Mouse (Mus musculus) MEL (cell line): ENCODE measurements at regions not wholly inside any gene's neighbourhood (a gene's known extent, or its start where the extent isn't known, plus 50 kb on each side); places are given as distances from the start of the nearest gene placed in this dataset.

ENCODE experiments used
- DNase-seq: peaks from one replicate; pipeline ENCODE4 v3.0.0; 2011; ENCODE audit warnings: low read depth, low spot score
- H3K27ac ChIP-seq: 2 replicates; pipeline ENCODE4 v1.5.1; 2012; ENCODE audit warnings: low read depth, mild to moderate bottlenecking, control low read depth, low read length, moderate library complexity; ENCODE audit not compliant: control insufficient read depth
- H3K27me3 ChIP-seq, 2 experiments: fragments of 150-350 bp in 1 of 2; sonication (generic) in 1 of 2; 2 replicates each; pipeline ENCODE4 v1.6.1; 2012; ENCODE audit warnings: low read length in 2 of 2, mild to moderate bottlenecking in 2 of 2, improper control_type of control experiment in 1 of 2, moderate library complexity in 1 of 2; ENCODE audit not compliant: insufficient read depth in 2 of 2, control insufficient read depth in 1 of 2
- H3K36me3 ChIP-seq, 2 experiments: 2 replicates each; pipeline ENCODE4 v1.6.1; 2012 to 2014; ENCODE audit warnings: low read length in 2 of 2, improper control_type of control experiment in 1 of 2, inconsistent platforms in 1 of 2, mild to moderate bottlenecking in 1 of 2; ENCODE audit not compliant: insufficient read depth in 2 of 2, control insufficient read depth in 1 of 2
- H3K4me1 ChIP-seq, 2 experiments: fragments of 150-350 bp in 1 of 2; sonication (generic) in 1 of 2; 2 replicates each; pipeline ENCODE4 v1.6.1; 2012; ENCODE audit warnings: low read length in 2 of 2, improper control_type of control experiment in 1 of 2, mild to moderate bottlenecking in 1 of 2; ENCODE audit not compliant: insufficient read depth in 2 of 2, control insufficient read depth in 1 of 2
- H3K4me3 ChIP-seq, 2 experiments: fragments of 150-350 bp in 1 of 2; sonication (generic) in 1 of 2; 2 replicates each; pipeline ENCODE4 v1.5.1; 2012; ENCODE audit warnings: low read depth in 2 of 2, low read length in 2 of 2, mild to moderate bottlenecking in 2 of 2, moderate library complexity in 2 of 2, control low read depth in 1 of 2, improper control_type of control experiment in 1 of 2; ENCODE audit not compliant: control insufficient read depth in 1 of 2, insufficient read depth in 1 of 2
- H3K79me2 ChIP-seq: 2 replicates; pipeline ENCODE4 v1.6.1; 2012; ENCODE audit warnings: mild to moderate bottlenecking, low read length, moderate library complexity; ENCODE audit not compliant: control insufficient read depth, poor library complexity, insufficient read depth
- H3K9ac ChIP-seq: 2 replicates; pipeline ENCODE4 v1.6.1; 2012; ENCODE audit warnings: low read depth, mild to moderate bottlenecking, control low read depth, low read length, moderate library complexity; ENCODE audit not compliant: control insufficient read depth, poor library complexity, severe bottlenecking
- H3K9me3 ChIP-seq: fragments of 150-350 bp; sonication (generic); replicated peaks from 2 replicates; pipeline ENCODE4 v1.6.1; 2012; ENCODE audit warnings: mild to moderate bottlenecking, low read length, improper control_type of control experiment, moderate library complexity; ENCODE audit not compliant: insufficient read depth
- CHD1 ChIP-seq: IDR thresholded peaks from 2 replicates; pipeline ENCODE4 v1.6.1; 2012; ENCODE audit warnings: low read depth, mild to moderate bottlenecking, inconsistent platforms, low read length, improper control_type of control experiment
- E2F4 ChIP-seq: IDR thresholded peaks from 2 replicates; pipeline ENCODE4 v1.6.1; 2011; ENCODE audit warnings: low read depth, low read length, improper control_type of control experiment, borderline replicate concordance
- ELF1 ChIP-seq: IDR thresholded peaks from 2 replicates; pipeline ENCODE4 v1.6.1; 2014; ENCODE audit warnings: low read depth, mild to moderate bottlenecking, inconsistent platforms, low read length, improper control_type of control experiment, moderate library complexity
- ETS1 ChIP-seq: IDR thresholded peaks from 2 replicates; pipeline ENCODE4 v1.6.1; 2012; ENCODE audit warnings: low read depth, mild to moderate bottlenecking, inconsistent platforms, low read length, improper control_type of control experiment, moderate library complexity
- HCFC1 ChIP-seq: IDR thresholded peaks from 2 replicates; pipeline ENCODE4 v1.6.1; 2012; ENCODE audit warnings: low read depth, mild to moderate bottlenecking, inconsistent platforms, low read length, improper control_type of control experiment, moderate library complexity
- JUND ChIP-seq: IDR thresholded peaks from 2 replicates; pipeline ENCODE4 v1.6.1; 2011; ENCODE audit warnings: low read depth, mild to moderate bottlenecking, improper control_type of control experiment, low read length
- KAT2A ChIP-seq: conservative IDR thresholded peaks from 2 replicates; pipeline ENCODE4 v1.6.1; 2012; ENCODE audit warnings: low read depth, low read length, improper control_type of control experiment, inconsistent platforms
- MAFK ChIP-seq: IDR thresholded peaks from 2 replicates; pipeline ENCODE4 v1.6.1; 2011; ENCODE audit warnings: low read depth, mild to moderate bottlenecking, low read length, improper control_type of control experiment, borderline replicate concordance
- MAX ChIP-seq: IDR thresholded peaks from 2 replicates; pipeline ENCODE4 v1.6.1; 2011; ENCODE audit warnings: low read length, improper control_type of control experiment
- MEF2A ChIP-seq: IDR thresholded peaks from 2 replicates; pipeline ENCODE4 v1.6.1; 2014; ENCODE audit warnings: low read depth, mild to moderate bottlenecking, inconsistent platforms, low read length, improper control_type of control experiment; ENCODE audit not compliant: poor library complexity, insufficient replicate concordance, severe bottlenecking; ENCODE audit errors: extremely low read depth
- MYC ChIP-seq: IDR thresholded peaks from 2 replicates; pipeline ENCODE4 v1.6.1; 2011; ENCODE audit warnings: low read depth, mild to moderate bottlenecking, low read length, improper control_type of control experiment, moderate library complexity
- NELFE ChIP-seq: IDR thresholded peaks from 2 replicates; pipeline ENCODE4 v1.6.1; 2011; ENCODE audit warnings: low read depth, low read length, improper control_type of control experiment
- NRF1 ChIP-seq: IDR thresholded peaks from 2 replicates; pipeline ENCODE4 v1.6.1; 2014; ENCODE audit warnings: low read depth, mild to moderate bottlenecking, inconsistent platforms, low read length, improper control_type of control experiment, moderate library complexity; ENCODE audit not compliant: poor library complexity, insufficient read depth, severe bottlenecking
- POLR2A ChIP-seq, 2 experiments: IDR thresholded peaks; 2 replicates each; pipeline ENCODE4 v1.6.1; 2011 to 2012; ENCODE audit warnings: low read length in 2 of 2, mild to moderate bottlenecking in 2 of 2, control low read depth in 1 of 2, improper control_type of control experiment in 1 of 2, low read depth in 1 of 2, moderate library complexity in 1 of 2; ENCODE audit not compliant: control insufficient read depth in 1 of 2, insufficient read depth in 1 of 2, poor library complexity in 1 of 2
- SIN3A ChIP-seq: IDR thresholded peaks from 2 replicates; pipeline ENCODE4 v1.6.1; 2012; ENCODE audit warnings: low read length, improper control_type of control experiment, inconsistent platforms
- TAL1 ChIP-seq: IDR thresholded peaks from 2 replicates; pipeline ENCODE4 v1.6.1; 2012; ENCODE audit warnings: mild to moderate bottlenecking, inconsistent platforms, low read length, moderate library complexity, mixed read lengths
- TBP ChIP-seq: IDR thresholded peaks from 2 replicates; pipeline ENCODE4 v1.8.0; 2011; ENCODE audit warnings: low read depth, low read length, improper control_type of control experiment
- UBTF ChIP-seq: IDR thresholded peaks from 2 replicates; pipeline ENCODE4 v1.6.1; 2012; ENCODE audit warnings: low read depth, mild to moderate bottlenecking, inconsistent platforms, low read length, improper control_type of control experiment, moderate library complexity, borderline replicate concordance; ENCODE audit not compliant: insufficient read depth

GRCm38 (mm10) chr6:148584126-148584525 is 139.9 kb upstream of the Tmtc1 start:
- Histone ChIP-seq H3K79me2 (no peaks in the 10 kb centered on the region), H3K9me3 (no peaks in the 10 kb centered on the region), H3K4me1 (no peaks in the 10 kb centered on the region), H3K27me3 (no peaks in the 10 kb centered on the region), H3K36me3 (no peaks in the 10 kb centered on the region), H3K4me3 (no peak overlapping the region), H3K9ac (no peak overlapping the region), H3K27ac (no peak overlapping the region)
- TF ChIP-seq CHD1 (no peak), JUND (no peak)
- DNase-seq: no peak

GRCm38 (mm10) chr6:148578281-148578680 is 134.1 kb upstream of the Tmtc1 start:
- Histone ChIP-seq H3K9me3 (no peaks in the 10 kb centered on the region), H3K9ac (no peak overlapping the region), H3K27me3 (no peaks in the 10 kb centered on the region), H3K4me1 (no peaks in the 10 kb centered on the region), H3K27ac (no peak overlapping the region), H3K79me2 (no peaks in the 10 kb centered on the region), H3K36me3 (no peaks in the 10 kb centered on the region), H3K4me3 (no peak overlapping the region)
- no peak for DNase-seq
- TF ChIP-seq POLR2A (IDR thresholded peaks at IDR 0.05; ENCODE audit: control insufficient read depth in 1 of 2, insufficient read depth in 1 of 2, low read depth in 1 of 2, low read length in 2 of 2, poor library complexity in 1 of 2) (no peak), MAFK (no peak), ELF1 (no peak), TAL1 (no peak), TBP (no peak), E2F4 (no peak), JUND (no peak), UBTF (no peak), NRF1 (no peak), MYC (no peak), KAT2A (no peak), MAX (no peak), SIN3A (no peak), HCFC1 (no peak), MEF2A (no peak), NELFE (no peak), ETS1 (no peak)
